Mouse (Mus musculus) gastrocnemius, adult 18-20 months (tissue): ENCODE data around the gene Mpig6b. TPM values are rescaled to one million over a fixed set of nuclear protein-coding genes. Genes with fewer than 3 reads are reported as not detected.

Experiments used
- DNase-seq: peaks from one replicate; pipeline ENCODE4 v3.0.0; 2021; ENCODE audit warnings: low spot score
- total RNA-seq, 2 experiments: library from RNA; stranded (reverse); gene quantifications; 2 replicates each; pipeline ENCODE4 v1.2.3; 2021

The Mpig6b gene
- total RNA-seq, 2 experiments from 2014 or later = not detected

- DNase-seq = no peak
Observed at GRCm38 (mm10) chr17:35088151-35088550, 22.2 kb upstream of the Mpig6b start.

GRCm38 (mm10) chr17:35085208-35085865 is 19.4 kb upstream of the Mpig6b start, which contains the start of gene Ly6g6f:
Gene Ly6g6f (minus strand): TSS chr17:35085610.
- no peak for DNase-seq

GRCm38 (mm10) chr17:35083929-35084497 is 18.0 kb upstream of the Mpig6b start:
- no peak for DNase-seq

DNA sequence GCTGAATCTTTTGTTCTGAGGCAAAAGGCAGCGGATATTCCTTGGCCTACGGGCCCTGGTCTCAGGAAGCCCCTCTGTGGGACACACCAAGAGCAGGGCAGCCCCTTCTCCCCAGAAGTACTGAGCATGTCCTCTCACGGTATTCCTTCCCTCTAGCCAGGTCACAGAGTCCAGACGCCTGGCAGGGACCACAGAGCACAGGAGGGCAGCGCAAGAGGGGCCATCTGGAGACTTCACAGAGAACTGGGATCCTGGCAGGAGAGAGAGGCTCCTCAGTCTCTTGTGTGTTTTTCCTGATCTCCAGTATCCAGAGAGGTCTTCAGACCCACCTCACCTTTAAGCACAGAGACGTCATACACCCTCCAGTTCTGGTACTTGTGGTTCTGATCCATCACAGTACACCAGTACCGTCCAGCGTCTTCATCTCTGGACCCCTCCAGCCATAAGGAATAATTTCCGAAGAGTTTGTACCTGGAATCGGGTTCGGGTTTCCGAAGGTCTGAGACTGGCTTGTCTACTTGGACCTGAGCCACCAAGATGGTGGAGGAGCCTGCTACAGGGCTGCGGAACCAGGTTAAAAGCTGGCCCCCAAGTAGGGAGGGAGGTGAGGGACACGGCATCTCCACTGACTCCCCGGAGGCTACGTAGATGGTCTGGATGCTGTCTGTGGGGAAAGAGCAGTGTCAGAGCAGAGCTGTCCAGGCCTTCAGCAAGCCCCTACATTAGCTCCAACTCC is 17.0 kb upstream of the Mpig6b start:
- DNase-seq = no peak

DNA sequence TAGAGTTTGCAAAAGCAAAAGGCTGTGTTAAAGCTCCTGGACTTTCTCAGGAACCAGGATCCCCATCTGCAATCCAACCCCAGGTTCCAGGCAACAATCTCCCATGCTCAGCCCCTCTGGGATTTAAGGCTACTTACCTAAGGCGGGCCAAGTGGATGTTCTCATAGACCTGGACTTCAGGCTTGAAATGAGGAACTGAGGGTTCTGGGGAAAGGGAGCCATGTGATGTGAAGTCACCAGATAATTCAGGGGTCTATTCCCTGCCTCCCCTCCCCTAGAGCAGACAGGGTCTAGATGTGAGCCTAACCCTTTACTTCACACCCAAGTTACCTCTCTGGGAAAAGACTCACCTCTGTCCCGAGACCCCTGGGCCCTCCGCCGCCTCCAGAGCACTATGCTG is 14.7 kb upstream of the Mpig6b start:
- no peak for DNase-seq

- DNase-seq = no peak
Observed at GRCm38 (mm10) chr17:35080248-35080647, 14.3 kb upstream of the Mpig6b start.

GRCm38 (mm10) chr17:35079778-35080177 is 13.8 kb upstream of the Mpig6b start:
- no peak for DNase-seq

DNA sequence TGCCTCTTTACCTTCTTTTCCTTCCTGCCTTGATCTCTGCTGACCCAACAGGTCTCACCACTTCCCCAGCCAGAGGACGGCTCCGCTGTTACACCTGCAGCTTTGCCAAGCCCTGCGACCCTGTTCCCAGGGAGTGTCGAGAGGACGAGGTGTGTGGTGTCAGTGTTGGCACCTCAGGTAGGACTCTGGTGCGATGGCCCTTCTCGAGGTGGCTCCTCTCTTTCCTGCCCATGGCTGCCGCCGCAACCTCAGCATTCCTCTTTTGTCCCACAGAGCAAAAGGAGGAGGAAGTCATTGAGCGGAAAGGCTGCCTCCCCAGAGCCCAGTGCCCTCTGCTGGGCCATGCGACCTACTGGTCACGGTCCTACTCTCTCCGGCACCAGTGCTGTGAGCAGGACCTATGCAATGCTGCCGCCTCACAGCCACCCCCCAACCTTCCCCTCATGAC is 11.8 kb upstream of the Mpig6b start, which contains the start of gene Ly6g6d:
Ly6g6d (minus strand) TSS at position 280 of the 448 bp plus-strand sequence.
- peak; percentile 46 for DNase-seq

- no peak for DNase-seq
Observed at GRCm38 (mm10) chr17:35077285-35077684, 11.3 kb upstream of the Mpig6b start.

- DNase-seq = no peak
Observed at GRCm38 (mm10) chr17:35076507-35077176, 10.7 kb upstream of the Mpig6b start, which contains the start of gene Ly6g6e. Gene Ly6g6e (plus strand): TSS chr17:35076902.

DNA sequence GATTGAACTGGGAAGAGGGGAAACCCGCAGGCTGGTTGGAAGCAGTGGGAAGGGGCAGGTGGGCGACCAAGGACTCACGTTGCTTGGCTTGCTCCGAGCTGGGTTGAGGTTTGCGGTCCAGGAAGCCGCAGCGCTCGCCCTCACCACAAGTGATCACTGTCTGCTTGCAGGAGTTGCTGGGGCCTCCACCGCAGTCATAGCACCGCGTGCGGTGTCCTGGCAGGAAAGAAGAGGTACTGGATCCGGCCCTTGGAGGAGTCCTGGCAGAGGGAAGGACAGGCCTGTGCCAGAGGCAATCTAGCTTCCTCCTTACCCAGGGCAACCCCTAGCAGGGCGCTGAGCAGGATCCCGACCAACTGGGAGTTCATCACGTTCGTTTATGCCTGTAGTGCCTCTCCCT is 8.1 kb upstream of the Mpig6b start:
- no peak for DNase-seq

DNA sequence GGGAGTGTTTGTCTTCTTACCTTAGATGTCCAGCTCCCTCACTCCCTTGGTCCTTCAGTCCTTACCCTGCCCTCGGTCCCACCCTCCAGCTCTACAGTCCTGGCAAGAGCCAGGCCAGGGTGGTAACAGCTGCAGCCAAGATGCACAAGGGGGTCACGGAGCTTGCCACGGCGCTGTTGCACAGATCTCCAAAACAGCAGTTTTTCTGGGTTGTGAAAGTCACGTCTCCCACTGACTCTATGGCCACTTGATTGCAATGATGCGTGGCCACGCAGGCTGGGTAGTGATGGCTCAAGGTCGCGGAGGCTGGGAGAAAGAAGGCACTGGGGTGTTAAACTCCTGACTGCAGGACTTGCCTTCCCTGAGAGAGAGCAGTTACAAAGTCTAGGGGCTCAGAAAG is 5.5 kb upstream of the Mpig6b start:
- DNase-seq = no peak

DNA sequence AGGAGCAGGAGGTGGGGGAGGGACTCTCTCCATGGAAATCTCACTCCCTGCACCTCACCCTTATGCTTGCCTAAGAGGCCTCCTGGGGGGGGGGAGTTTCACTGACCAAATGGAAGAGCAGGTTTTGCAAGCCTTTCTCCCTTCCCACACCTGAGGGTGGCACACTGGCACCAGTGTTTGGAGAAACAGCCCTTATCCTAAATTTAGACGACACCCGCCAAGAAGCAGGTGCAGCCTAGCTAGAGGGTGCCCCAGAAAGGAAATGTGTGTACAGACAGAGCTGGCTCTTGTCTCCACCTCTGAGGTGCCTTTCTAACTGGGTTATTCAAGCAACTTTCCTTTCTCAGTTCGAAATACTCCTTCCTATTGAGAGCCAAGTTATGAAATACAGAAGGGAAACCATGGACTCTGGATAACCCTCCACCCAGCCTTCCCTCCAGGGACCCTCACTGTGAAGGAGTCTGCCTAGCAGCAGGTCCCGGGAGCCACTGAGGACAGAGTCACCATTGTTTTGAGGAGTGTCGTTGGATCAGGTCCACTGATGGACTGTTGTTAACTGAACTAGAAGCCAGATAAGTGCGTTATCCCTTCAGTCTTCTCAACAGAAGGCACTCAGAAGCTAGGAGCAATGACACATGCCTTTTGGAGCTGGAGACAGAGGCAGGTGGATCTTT is 4.7 kb upstream of the Mpig6b start:
- peak; percentile 54 for DNase-seq

- no peak for DNase-seq
Observed at GRCm38 (mm10) chr17:35068213-35068914, 2.4 kb upstream of the Mpig6b start.

DNA sequence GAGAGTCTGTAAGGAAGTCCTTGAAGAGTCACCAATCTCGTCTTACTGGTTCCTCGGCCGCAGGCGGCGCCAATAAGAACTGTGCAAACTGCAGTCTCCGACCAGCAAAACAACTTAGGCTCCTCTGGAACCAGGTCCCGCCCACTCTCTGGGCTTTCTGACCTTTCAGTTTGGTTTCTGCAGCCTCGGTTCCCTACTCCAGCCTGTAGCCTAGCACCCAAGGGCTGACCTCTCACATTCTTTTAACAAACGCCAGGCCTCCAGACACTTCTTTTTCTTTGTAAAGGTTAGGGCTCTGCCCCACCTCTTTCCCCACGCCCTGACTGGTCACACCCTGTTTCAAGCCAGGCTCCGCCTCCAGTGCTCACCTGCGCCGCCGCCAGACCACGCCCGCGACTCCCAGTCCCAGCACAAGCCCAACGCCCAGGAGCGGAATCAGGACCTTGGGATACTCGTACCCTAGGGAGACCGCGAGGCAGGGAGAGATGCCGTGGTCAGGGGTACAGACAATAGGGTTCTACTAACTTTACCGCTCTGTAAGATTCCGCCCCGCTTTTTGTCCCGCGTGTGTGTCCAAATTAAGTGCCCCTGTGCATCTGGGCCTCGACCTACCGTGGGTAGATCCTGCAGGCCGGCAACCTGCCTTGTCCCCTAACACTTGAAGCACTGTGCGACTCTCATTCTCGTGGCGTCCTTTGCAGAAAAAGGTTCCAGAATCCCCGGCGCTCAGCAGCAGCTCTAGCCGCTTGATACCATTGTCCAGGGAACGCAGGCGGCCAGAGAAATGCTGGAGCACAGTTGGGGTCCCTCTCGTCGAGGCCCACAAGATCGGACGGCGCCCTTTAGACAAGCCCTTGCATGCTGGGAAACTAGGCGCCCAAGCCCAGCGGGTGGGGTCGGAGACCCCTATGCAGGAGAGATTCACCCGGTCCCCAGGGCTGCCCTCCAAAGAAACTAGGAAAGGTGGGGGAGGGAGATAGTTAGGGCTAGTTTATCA is 735 bp downstream of the Mpig6b start, which contains the start of gene Ly6g6c:
Ly6g6c (plus strand) TSS at position 438 of the 997 bp plus-strand sequence.
- DNase-seq = no peak

DNA sequence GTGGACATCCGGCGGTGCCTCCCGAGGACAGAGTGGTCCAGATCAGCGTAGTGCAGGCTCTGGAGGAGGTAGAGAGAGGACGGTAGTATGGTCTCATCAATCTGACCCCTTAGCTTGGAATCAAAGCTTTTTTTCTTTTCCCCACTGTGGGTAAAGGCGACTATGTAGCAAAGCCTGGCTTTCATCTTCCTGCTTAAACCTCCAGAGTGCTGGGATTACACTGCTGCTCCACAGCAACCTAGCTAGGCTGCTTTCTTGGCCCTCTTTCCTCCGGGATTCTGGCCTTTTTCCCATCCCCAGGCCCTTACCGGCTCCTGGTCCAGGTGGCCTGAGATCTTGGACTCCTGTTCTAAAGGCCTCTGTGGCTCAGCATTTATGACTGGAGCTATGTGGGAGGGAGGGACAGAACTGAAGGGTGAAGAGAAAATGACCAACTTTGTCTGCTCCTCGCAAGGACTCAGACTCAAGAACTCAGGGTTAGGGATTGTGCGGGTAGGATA is 1.6 kb downstream of the Mpig6b start:
- DNase-seq = no peak

DNA sequence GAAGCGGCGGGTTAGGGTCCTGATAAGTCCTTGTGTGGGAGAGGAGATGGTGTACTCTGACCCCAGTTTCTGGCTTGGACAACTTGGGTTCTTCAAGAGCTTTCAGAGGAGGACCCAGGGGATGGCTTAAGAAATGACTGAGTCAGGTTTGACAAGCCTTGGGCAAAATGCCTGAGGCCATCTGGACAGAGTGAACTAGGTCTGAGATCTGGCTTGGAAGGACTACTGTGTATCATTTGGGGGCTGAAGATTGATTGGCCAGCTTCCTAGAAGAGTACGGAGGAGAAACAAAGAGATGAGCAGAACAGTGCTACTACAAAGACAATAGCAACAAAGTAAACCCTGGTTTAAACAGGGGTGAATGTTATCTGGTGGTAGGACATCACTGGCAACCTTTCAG is 2.5 kb downstream of the Mpig6b start:
- DNase-seq = no peak

DNA sequence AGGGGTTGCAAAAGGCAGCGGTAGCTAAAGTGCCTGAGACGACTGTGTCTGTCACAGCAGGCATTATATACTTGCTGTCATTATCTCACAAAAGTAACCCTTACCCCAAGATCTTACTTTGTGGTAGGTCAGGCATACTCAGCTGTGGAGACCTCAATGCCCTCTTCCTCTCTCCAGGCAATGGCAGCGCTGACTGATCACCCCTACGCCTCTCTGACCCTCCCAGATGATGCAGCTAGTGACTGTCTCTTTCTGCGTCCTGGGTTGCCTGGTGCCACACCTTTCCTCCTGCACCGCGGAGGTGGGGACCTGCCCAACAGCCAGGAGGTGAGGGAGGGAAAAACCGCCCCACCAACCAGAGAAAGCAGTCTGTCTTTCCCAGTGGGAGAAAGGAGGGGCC is 4.7 kb downstream of the Mpig6b start:
- DNase-seq = no peak

DNA sequence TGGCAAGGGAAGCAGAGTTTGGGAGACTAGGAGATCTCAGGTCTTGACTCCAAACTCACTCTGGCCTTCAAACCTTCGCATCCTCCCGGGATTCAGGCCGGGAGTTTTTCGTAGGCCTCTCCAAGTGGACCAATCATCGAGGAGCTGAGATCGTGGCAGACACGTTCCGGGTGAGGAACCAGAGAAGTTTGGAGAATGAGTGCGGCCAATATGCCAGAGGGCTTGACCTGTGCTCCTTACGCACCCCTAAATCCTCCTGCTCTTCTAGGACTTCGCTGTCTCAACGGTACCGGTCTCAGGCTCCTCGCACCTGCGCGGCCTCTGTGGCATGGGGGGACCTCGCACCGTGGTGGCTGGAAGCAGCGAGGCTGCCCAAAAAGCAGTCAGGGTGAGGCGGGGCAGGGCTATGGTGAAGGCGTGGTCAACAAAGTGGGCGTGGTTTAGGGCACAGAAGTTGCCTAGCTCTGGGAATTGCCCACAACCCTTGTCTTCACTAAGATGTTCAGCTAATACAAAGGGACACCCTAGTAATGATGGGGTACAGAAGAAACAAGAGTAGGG is 5.2 kb downstream of the Mpig6b start:
- no peak for DNase-seq
